Mouse (Mus musculus): Measurements from ENCODE around the gene Col4a2. TPM values are rescaled to one million over a fixed set of nuclear protein-coding genes. Genes with fewer than 3 reads are reported as not detected.
A peak's percentile ranks its signal among the peaks of the same experiment; 100 is the strongest.
"Not testable (repeated sequence)": the region's sequence is repeated elsewhere in the genome, so short reads cannot be mapped to it uniquely, and the experiment has no call there.

Gene Col4a2
- polyA plus RNA-seq, 1 experiment from 2014 or later: 52.5 TPM

GRCm38 (mm10) chr8:11477178-11477553 is 164.6 kb downstream of the Col4a2 start:
- no peaks in the 10 kb centered on the region for H3K36me3 ChIP-seq
- no peak for ATAC-seq (ENCODE audit: low read depth)
- 8% methylated on average over 9 of the region's 9 CpGs for WGBS
- H3K27ac ChIP-seq (replicated peaks): no peak overlapping the region
- H3K4me1 ChIP-seq (replicated peaks): peaks cover 26% of the 10 kb centered on the region
- peak overlapping the region; percentile 97 for H3K4me2 ChIP-seq
- no peaks in the 10 kb centered on the region for H3K9me3 ChIP-seq
- no peak overlapping the region for H3K9ac ChIP-seq
- peak overlapping the region; percentile 49 for H3K4me3 ChIP-seq
- H3K27me3 ChIP-seq: peaks cover 88% of the 10 kb centered on the region

DNA sequence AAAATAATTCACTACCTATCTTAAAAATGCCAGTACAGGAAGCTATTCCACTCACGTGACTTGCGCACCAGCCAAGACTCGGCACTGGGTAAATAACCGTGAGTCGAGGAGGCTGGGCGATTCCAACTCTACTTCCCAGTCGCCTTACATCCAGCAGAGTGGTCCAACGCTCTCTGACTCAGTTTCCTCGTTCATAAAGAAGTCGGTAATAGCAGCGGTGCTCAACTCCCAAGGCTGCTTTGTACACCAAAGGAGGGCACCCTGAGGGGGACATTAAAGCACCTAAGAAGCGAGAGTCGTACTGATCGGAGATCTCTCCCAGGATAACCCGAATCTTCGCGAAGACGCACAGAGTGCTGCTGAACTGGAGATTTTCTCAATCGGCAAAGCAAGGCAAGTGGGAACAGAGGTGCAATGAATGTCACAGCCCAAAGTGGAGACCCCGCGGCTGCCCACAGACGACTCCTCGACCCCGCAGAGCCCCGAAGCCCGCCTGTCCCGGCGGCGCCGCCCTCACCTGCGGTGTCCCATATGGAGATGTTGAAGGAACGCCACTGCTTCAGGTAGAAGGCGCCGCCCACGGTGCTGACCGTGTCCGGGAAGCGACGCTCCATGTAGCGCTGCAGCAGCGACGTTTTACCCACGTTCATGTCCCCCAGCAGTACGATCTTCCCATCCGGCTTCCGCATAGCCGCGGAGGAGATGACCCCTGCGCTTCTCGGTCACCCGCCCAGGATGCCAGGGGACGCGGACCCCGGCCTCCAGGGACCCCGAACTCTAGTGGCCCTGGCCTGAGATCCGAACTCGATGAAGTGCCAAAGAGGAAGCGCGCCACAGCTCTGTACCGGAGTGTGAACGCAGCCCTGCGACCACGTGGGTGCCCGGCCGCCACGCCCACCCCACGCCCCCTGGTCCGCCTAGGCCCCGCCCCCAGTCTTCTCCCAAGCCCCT is 165.5 kb downstream of the Col4a2 start, which contains the start of gene Rab20:
Gene Rab20 (minus strand): TSS at position 900 of the 951 bp plus-strand sequence.
- no peak within 1 kb of the TSS for H3K27ac ChIP-seq (replicated peaks)
- peak; percentile 74 for ATAC-seq (ENCODE audit: low read depth)

DNA sequence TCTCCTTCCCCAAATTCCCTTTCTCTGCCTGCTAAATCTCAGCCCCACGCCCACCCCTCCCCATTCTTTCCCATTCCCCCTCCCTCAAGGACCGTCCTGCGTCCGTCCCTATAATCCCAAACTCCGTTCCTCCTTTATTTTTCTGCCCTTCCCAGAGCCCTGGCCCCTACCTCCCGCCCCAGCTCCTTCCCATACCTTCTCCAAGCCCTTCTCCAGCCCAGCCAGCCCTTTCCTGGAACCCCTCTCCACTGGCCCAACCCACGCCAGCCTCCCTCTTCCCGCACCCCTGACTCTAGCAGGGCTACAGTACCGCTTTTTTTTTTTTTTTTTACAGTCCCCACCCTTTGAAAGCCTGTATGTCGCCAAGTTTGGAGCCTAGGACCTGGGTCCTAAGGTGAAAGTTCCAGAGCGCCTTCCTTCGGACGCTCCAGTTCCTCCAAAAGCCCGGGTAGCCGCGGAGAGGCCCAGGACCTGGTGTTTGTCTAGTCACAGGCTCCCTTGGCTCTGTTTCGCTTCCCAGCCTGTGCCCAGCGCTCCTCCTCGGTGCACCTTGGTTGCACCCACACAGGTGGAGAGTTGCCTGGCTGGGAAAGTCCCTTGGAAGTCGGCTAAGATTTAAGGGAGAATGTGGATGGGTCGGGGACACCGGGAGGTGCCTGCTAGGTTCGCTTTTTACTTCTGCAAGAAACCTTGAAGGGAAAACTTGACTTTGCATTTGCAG is 166.4 kb downstream of the Col4a2 start:
- Histone ChIP-seq H3K27ac (replicated peaks) (no peak overlapping the region), H3K4me2 (peak overlapping the region; percentile 97), H3K36me3 (no peaks in the 10 kb centered on the region), H3K4me3 (peak overlapping the region; percentile 49), H3K27me3 (peaks cover 83% of the 10 kb centered on the region), H3K9me3 (no peaks in the 10 kb centered on the region), H3K9ac (no peak overlapping the region), H3K4me1 (replicated peaks) (peaks cover 26% of the 10 kb centered on the region)
- peak; percentile 32; the same call in 1 of the 2 replicates for ATAC-seq (ENCODE audit: low read depth)
- 1% methylated on average over 21 of the region's 23 CpGs for WGBS

More for the DNA sequence above, 165.5 kb downstream of the Col4a2 start, which contains the start of gene Rab20:
- H3K4me3 ChIP-seq: peak within 1 kb of the TSS; percentile 49
- H3K4me1 ChIP-seq (replicated peaks): peaks cover 26% of the 10 kb centered on the region
- H3K9ac ChIP-seq: peak within 1 kb of the TSS; percentile 56
- under 1% methylated on average over 69 of the region's 69 CpGs for WGBS
- no peaks in the 10 kb centered on the region for H3K9me3 ChIP-seq
- H3K36me3 ChIP-seq: no peaks in the 10 kb centered on the region
- H3K27me3 ChIP-seq: peaks cover 91% of the 10 kb centered on the region
- H3K4me2 ChIP-seq: peak within 1 kb of the TSS; percentile 97

- no peak overlapping the region for H3K9ac ChIP-seq
- no peaks in the 10 kb centered on the region for H3K36me3 ChIP-seq
- no peaks in the 10 kb centered on the region for H3K9me3 ChIP-seq
- H3K4me2 ChIP-seq: 0 out of 2 replicates have a peak overlapping the region, but pooled peaks have one; percentile 97
- 5% methylated on average over 14 of the region's 14 CpGs for WGBS
- H3K4me1 ChIP-seq (replicated peaks): peaks cover 26% of the 10 kb centered on the region
- ATAC-seq (ENCODE audit: low read depth): no peak
- peaks cover 77% of the 10 kb centered on the region for H3K27me3 ChIP-seq
- H3K4me3 ChIP-seq: no peak overlapping the region
- H3K27ac ChIP-seq (replicated peaks): no peak overlapping the region
Measured at GRCm38 (mm10) chr8:11479591-11479990, 167.0 kb downstream of the Col4a2 start.

DNA sequence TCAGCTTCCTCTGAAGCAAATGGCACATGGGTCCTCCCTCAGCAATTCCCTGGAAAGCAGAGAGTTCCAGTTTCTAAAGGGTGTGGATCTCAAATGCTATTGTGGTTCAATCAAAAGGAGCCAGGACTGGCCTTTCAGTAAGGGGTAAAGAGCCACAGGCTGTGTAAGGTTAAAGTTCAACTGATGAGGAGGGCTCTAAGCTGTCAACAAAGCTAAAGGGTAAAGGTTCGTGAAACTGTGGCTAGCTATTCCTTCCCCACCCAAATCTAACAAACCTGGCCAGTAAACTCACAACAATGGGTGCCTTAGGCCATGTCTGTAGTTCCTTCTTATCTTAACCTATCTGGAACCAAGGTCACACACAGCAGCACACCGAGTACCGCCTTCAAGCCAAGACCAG is 169.3 kb downstream of the Col4a2 start:
- no peak for ATAC-seq (ENCODE audit: low read depth)
- Histone ChIP-seq H3K36me3 (no peaks in the 10 kb centered on the region), H3K9me3 (no peaks in the 10 kb centered on the region), H3K27ac (replicated peaks) (no peak overlapping the region), H3K27me3 (peaks cover 54% of the 10 kb centered on the region), H3K4me1 (replicated peaks) (peaks cover 19% of the 10 kb centered on the region), H3K9ac (no peak overlapping the region), H3K4me2 (no peak overlapping the region), H3K4me3 (no peak overlapping the region)
- 60% methylated on average over 3 of the region's 3 CpGs for WGBS

DNA sequence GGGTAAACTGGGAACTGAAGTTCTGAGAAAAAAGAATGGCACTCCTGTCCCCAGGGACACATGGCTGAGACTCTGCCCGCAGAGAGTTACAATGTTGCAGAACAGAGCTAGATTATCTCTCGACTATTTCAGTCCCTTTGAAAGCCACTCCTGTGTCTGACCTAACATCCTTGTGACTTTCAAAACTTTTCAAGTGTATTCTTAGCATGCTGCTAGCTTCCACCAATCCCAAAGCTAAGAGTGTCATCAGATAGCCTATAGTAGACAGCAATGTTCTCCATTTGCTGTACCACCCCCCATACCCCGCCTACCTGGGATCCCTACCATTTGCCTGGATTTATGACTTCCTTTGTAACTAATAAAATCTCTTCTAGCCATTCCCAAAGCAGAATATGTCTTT is 169.9 kb downstream of the Col4a2 start:
- no peaks in the 10 kb centered on the region for H3K36me3 ChIP-seq
- no peak overlapping the region for H3K4me2 ChIP-seq
- no peak overlapping the region for H3K27ac ChIP-seq (replicated peaks)
- peaks cover 15% of the 10 kb centered on the region for H3K4me1 ChIP-seq (replicated peaks)
- no peak overlapping the region for H3K9ac ChIP-seq
- H3K9me3 ChIP-seq: no peaks in the 10 kb centered on the region
- ATAC-seq (ENCODE audit: low read depth): no peak
- WGBS: 65% methylated on average over 3 of the region's 3 CpGs
- H3K4me3 ChIP-seq: no peak overlapping the region
- H3K27me3 ChIP-seq: peaks cover 48% of the 10 kb centered on the region

GRCm38 (mm10) chr8:11486142-11486541 is 173.5 kb downstream of the Col4a2 start:
- Histone ChIP-seq H3K36me3 (no peaks in the 10 kb centered on the region), H3K4me1 (replicated peaks) (no peaks in the 10 kb centered on the region), H3K9ac (no peak overlapping the region), H3K4me3 (no peak overlapping the region), H3K27ac (replicated peaks) (no peak overlapping the region), H3K9me3 (no peaks in the 10 kb centered on the region), H3K27me3 (peaks cover 30% of the 10 kb centered on the region), H3K4me2 (no peak overlapping the region)
- ATAC-seq (ENCODE audit: low read depth): no peak
- WGBS: 30% methylated on average over 7 of the region's 7 CpGs

DNA sequence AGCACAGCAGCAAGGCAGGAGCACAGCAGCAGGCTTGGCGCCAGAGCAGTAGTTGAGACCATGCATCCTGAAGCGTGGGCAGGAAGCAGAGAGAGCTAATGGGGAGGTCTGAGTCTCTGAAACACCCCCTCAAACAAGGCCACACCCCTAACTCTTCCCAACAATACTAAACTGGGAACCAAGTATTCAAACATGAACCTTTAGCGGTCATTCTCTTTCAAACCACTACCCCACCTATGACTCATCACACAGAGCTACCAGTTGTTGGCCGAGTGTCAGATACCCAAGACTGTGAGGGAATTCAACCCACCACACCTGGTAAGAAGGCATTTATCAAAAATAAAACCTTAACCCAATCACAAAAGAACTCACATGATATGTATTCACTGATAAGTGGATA is 174.6 kb downstream of the Col4a2 start:
- WGBS: 80% methylated on average over 4 of the region's 4 CpGs
- ATAC-seq (ENCODE audit: low read depth): no peak
- no peak overlapping the region for H3K27ac ChIP-seq (replicated peaks)
- no peaks in the 10 kb centered on the region for H3K36me3 ChIP-seq
- no peaks in the 10 kb centered on the region for H3K4me1 ChIP-seq (replicated peaks)
- no peaks in the 10 kb centered on the region for H3K9me3 ChIP-seq
- H3K9ac ChIP-seq: no peak overlapping the region
- no peak overlapping the region for H3K4me3 ChIP-seq
- no peak overlapping the region for H3K4me2 ChIP-seq
- H3K27me3 ChIP-seq: peaks cover 25% of the 10 kb centered on the region

- H3K9me3 ChIP-seq; H3K4me2 ChIP-seq; H3K27ac ChIP-seq (replicated peaks); H3K9ac ChIP-seq; ATAC-seq (ENCODE audit: low read depth); H3K4me3 ChIP-seq; H3K36me3 ChIP-seq; H3K4me1 ChIP-seq (replicated peaks): not testable (repeated sequence)
- 86% methylated on average over 2 of the region's 2 CpGs for WGBS
- H3K27me3 ChIP-seq: peaks cover 52% of the 10 kb centered on the region
Measured at GRCm38 (mm10) chr8:11492340-11492739, 179.7 kb downstream of the Col4a2 start.

GRCm38 (mm10) chr8:11497017-11497990 is 184.7 kb downstream of the Col4a2 start, which contains the start of gene Naxd:
TSS of gene Naxd (plus strand) at chr8:11497506.
- H3K27ac ChIP-seq (replicated peaks): peak within 1 kb of the TSS; percentile 91
- H3K4me2 ChIP-seq: peak within 1 kb of the TSS; percentile 69
- peak within 1 kb of the TSS; percentile 84 for H3K4me3 ChIP-seq
- WGBS: 4% methylated on average over 71 of the region's 73 CpGs
- ATAC-seq (ENCODE audit: low read depth): peak; percentile 98
- H3K9ac ChIP-seq: peak within 1 kb of the TSS; percentile 91
- peaks cover 30% of the 10 kb centered on the region for H3K27me3 ChIP-seq
- H3K36me3 ChIP-seq: 0 out of 2 replicates have a peak, but pooled peaks cover 4% of the 10 kb centered on the region
- peaks cover 30% of the 10 kb centered on the region for H3K4me1 ChIP-seq (replicated peaks)
- H3K9me3 ChIP-seq: no peaks in the 10 kb centered on the region

DNA sequence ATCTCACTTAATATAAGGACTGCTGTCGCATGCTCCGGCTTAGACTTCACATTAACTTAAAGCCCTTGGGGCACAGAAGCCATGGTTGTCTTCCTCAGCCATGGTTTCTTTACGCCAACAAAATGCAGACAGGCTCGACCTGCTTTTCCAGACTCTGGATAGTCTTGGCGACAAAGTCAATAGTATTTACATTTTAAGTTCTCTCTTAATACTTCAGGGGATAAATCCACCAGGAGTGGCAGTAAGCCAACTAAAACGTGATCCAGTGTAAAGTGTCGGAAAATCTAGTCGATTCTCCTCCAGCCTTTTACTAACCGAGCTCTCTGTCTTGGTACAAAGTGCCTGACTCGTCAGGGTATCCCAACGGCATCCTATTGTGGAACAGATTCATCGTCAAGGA is 185.7 kb downstream of the Col4a2 start:
- no peak for ATAC-seq (ENCODE audit: low read depth)
- Histone ChIP-seq H3K4me3 (peak overlapping the region; percentile 84), H3K27me3 (peaks cover 25% of the 10 kb centered on the region), H3K36me3 (peaks cover 13% of the 10 kb centered on the region), H3K4me2 (peak overlapping the region; percentile 69), H3K9ac (peak overlapping the region; percentile 91; the same call in 1 of the 2 replicates), H3K27ac (replicated peaks) (peak overlapping the region; percentile 91; the same call in 1 of the 2 replicates), H3K4me1 (replicated peaks) (peaks cover 30% of the 10 kb centered on the region), H3K9me3 (no peaks in the 10 kb centered on the region)
- WGBS: 83% methylated on average over 12 of the region's 12 CpGs

Measured in neural tube, embryonic 13.5 days (tissue).